Mouse (Mus musculus): ENCODE data around the gene Chrnb1. TPM values are rescaled to one million over a fixed set of nuclear protein-coding genes. Genes with fewer than 3 reads are reported as not detected.

The Chrnb1 gene
- polyA plus RNA-seq, 1 experiment, result 18.3 TPM

DNA sequence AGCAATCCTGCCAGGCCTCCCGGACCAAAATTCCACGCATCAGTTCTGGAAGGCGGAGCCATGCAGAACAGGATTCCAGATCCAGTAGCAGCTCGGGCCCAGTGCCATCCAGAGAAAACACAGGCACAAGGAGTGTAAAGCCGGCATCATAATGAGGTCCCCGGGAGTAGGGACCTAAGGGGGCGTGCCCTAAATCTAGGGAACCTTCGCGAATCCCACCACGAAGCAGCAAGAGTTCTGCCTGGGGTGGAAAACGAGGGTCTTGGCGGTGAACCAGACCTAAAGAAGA, 8.9 kb upstream of the Chrnb1 start:
- DNase-seq (ENCODE audit: low read depth), result no peak

DNA sequence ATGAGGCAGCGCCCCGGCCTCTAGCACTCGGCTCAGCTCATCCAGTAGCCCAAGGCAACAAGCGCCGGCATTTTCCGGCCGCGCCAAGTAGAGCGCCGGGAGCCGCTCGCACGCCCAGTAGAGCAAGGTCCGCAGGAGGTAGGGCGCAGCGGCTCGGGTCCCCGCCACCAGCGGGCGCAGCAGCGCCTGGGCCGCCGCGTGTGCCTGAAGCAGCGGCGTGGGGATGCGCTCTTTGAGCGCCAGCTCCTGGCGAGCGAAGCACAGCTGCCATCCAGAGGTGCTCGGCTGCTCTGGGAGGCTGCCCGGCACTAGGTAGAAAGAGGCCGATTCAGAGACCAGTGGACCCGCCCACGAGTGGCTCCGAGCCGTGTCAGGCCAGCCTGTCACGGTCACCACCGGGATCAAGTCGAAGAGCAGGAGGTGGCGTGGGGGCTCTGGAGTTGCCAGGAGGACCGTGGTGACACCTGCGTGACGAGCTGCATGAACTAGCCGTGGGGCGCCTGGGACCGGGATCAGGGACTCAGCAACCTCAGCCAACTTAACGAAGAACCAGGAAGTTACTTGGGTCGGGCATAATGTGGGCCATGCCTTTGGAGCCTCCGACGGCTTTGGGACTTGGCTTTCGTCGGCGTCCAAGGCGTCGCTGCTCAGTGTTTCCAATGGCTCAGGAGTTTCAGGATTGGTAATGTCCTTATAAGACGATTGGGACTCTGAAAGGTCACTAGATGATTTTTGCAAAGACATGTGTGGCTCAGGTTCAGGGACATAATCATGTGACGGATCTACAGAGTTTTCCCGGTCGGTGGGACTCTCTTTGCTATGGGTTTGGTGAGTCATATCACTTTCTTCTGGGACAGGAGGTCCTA, 8.3 kb upstream of the Chrnb1 start:
- DNase-seq (ENCODE audit: low read depth), result no peak

DNA sequence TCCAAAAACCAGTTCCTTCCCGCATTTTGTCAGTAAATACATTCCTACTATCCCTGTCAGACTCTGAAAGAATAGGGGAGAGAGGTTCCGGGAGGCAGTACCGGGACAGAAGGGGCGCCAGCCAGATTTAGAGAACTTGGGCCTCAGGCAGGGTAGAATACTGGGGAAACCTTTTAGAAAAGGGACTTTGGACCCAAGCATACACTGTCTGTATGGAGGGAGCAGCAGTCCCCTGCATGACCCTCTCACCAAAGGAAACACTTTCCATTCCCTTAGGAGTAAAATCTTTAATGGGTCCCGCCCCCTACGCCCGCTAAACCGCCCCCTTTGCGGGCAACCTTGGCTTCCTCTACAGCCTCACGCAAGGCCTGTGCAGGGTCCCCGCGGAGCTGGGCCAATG, 7.6 kb upstream of the Chrnb1 start:
- DNase-seq (ENCODE audit: low read depth), result no peak

DNA sequence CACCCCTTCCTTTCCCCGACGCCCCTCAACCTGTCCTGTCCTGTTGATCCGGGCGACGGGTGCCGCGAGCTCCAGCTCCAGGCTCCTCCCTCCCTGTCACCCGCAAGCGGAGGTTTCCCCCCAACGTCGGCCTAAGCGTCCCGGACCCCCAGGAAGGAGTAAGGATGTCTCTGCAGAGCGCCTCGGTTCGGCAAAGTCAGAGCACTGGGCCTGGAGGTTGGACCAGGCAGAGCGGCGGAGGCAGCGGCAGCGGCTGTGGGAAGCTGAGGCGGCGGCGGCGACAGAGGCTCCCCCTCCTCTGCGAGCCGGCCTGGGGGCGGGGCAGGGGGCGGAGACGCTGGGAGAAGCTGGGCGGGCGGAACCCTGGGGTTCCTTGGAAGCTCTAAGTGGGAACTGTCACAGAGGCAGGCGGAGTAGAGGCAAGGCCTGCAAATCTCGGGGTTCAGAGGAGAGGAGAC, 6.9 kb upstream of the Chrnb1 start:
- no peak for DNase-seq (ENCODE audit: low read depth)

DNA sequence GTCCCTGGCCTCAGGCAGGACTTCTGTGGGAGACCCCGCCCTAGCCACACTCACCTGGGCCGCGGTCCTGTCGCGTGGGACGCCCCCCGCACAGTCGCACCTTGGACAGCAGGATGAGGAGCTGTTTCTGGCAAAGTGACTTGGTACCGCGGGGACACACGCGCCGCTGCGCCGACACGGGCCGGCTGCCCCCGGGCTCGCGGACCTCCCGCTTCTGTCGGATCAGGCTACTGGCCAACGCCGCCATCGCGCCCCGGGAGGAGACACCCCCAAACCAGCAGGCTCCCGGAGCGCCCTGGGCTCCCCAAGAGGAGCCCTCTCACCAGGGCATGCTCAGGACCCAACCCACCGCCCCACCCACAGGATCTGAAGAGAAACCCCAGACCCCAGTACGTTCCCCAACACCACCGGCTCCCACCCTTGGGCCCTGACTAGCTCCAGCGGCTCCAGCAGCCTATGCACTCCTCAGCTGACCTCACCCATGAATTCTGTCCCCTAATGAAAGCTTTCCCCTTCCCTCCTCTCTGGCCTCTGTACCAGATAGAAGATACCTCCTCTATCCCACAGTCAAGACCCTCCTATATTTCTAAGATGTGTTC, 5.7 kb upstream of the Chrnb1 start, which contains the start of gene Fgf11:
TSS of gene Fgf11 (minus strand) at position 479 of the 599 bp plus-strand sequence.
- no peak for DNase-seq (ENCODE audit: low read depth)

GRCm38 (mm10) chr11:69800392-69801197, 4.9 kb upstream of the Chrnb1 start:
- DNase-seq (ENCODE audit: low read depth), result no peak

GRCm38 (mm10) chr11:69800138-69800391, 4.3 kb upstream of the Chrnb1 start:
- DNase-seq (ENCODE audit: low read depth), result no peak

- no peak for DNase-seq (ENCODE audit: low read depth)
These were observed 3.8 kb upstream of the Chrnb1 start for GRCm38 (mm10) chr11:69799394-69800137.

DNA sequence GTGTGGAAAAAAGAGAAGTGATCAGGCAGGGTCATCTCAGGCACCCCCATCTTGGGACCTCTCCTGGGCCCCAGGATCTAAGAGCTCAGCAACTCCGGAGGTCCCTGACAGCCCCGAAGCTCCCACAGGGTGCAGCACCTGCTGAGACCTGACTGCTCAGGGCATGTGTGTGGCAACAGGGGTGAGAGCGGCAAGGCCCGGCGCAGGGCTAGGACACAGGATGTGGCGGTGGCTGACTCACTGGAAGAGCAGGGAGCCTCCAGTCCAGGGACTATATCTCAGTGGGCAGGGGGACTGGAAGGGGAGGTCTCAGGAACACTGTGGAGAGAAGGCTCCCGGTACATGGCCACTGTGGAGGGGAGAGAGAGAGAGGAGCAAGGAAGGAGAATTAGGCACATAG, 2.2 kb upstream of the Chrnb1 start:
- DNase-seq (ENCODE audit: low read depth), result no peak

- no peak for DNase-seq (ENCODE audit: low read depth)
These were observed 266 bp upstream of the Chrnb1 start for GRCm38 (mm10) chr11:69795983-69796435.

DNA sequence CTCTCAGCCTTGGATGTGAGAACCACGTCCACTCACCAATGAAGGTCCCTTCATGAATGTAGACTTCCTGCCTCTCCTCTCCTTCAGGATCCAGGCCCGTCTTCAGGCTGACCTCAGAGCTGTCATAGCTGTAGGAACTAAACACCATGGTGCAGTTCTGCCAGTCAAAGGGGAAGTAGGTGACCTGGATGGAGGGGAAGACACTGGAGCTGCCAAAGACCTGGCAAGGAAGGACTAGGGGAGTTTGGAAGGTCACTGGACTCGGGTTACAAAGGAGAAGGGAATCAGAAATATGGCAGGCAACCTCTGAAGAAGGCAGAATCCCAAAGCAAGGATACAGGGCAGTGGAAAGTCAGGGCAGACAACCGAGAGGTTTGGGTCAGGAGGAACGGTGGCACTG, 2.3 kb downstream of the Chrnb1 start:
- no peak for DNase-seq (ENCODE audit: low read depth)

DNA sequence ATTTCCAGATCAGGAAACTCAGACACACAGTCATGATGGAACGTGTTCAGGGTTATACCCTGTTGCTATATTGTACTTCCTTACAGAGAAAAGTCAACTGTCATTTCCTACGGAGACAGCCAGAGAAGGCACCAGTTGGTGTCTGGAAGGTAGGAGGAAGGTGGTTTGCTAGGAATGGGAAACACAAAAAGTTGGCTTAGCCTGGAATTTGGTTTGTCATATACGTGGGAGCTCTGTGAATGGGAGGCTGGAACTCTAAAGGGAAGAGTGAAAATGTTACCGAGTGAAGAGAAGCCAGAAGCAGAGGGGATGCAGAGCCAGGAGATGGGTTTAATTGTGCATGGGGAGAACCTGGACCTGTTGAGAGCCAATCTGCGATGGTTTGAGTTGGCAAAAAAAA, 4.3 kb downstream of the Chrnb1 start:
- DNase-seq (ENCODE audit: low read depth), result no peak

DNA sequence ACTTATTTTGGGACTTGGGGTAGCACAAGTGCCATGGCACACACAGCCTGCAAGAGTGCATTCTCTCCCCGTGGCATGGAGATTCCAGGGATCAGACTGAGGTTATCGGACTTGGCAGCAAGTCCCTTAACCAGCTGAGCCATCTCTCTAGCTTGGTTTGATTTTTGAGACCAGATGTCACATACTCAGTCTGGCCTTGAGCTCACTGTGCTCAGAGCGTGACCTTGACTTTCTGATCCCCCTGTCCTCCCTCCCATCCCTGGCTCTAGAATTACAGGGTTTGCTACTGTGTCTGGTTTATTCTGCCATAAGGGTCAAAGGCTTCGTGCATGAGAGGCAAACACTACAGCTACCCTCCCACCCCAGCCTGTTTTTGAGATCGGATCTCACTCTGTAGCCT, 6.3 kb downstream of the Chrnb1 start:
- DNase-seq (ENCODE audit: low read depth), result no peak

GRCm38 (mm10) chr11:69787306-69787705, 8.4 kb downstream of the Chrnb1 start:
- DNase-seq (ENCODE audit: low read depth), result no peak

DNA sequence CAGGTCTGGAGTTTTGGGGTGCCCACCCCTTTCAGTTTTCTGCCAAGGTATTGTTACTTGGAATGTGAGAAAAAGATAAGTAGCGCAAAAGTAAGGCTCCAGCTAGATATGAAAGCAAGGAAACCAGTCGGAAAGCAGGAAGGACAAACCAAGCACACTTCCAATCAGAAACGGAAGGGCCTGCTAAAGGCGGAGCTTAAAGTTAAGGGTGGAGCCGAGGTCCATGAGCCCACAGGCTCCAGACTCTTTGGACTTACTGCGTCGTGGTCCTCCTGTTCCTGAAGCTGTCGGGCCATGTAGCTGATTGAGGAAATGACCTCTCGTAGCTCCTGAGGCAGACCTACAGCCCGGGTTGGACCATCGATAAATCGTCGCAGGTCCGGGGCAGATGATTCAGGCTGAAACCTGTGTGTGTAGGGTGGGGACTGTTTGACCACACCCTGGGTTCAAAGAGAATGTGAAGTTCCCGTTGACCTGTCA, 10.9 kb downstream of the Chrnb1 start:
- no peak for DNase-seq (ENCODE audit: low read depth)

- no peak for DNase-seq (ENCODE audit: low read depth)
These were observed 13.9 kb downstream of the Chrnb1 start for GRCm38 (mm10) chr11:69781828-69782227.

DNA sequence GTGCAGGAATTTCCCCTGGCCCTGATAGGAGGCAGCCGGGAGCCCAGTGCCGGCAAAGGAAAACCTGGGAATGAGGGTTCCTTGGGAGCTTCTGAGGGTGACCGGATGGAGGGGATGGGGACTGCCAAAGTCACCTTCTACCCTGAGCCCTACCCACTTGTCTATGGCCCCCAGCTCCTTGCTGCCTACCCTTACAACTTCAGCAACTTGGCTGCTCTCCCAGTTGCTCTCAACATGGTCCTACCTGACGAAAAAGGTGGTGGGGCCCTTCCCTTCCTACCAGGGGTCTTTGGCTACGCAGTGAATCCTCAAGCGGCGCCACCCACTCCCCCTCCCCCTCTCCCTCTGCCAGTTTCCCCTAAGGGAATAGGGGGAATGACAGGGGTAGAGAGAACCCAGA, 16.8 kb downstream of the Chrnb1 start:
- no peak for DNase-seq (ENCODE audit: low read depth)

GRCm38 (mm10) chr11:69778258-69778982, 17.3 kb downstream of the Chrnb1 start:
- DNase-seq (ENCODE audit: low read depth), result no peak

DNA sequence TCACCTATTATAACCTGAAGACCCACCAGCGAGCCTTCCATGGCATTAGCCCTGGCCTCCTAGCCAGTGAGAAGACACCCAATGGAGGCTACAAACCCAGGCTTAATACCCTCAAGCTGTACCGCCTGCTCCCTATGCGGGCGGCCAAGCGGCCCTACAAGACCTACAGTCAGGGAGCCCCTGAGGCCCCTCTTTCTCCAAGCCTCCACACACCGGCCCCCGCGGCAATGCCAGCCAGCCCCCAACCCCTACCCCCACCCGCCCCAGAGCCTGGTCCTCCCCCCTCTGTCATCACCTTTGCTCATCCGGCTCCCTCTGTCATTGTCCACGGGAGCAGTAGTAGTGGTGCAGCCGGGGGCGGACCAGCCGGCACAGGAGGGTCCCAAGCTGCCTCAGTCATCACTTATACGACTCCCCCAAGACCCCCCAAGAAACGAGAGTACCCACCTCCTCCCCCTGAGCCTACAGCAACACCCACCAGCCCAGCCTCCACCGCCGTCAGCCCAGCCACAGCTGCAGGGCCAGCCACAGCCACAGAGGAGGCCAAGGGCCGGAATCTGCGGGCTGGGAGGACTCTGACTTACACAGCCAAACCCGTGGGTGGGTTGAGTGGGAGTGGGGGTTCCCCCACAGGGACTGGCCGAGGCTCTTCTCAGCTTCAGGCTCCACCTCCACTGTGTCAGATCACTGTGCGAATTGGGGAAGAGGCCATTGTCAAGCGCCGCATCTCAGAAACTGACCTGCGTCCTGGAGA, 18.1 kb downstream of the Chrnb1 start:
- no peak for DNase-seq (ENCODE audit: low read depth)

- no peak for DNase-seq (ENCODE audit: low read depth)
These were observed 19.3 kb downstream of the Chrnb1 start for GRCm38 (mm10) chr11:69776488-69776887.

DNA sequence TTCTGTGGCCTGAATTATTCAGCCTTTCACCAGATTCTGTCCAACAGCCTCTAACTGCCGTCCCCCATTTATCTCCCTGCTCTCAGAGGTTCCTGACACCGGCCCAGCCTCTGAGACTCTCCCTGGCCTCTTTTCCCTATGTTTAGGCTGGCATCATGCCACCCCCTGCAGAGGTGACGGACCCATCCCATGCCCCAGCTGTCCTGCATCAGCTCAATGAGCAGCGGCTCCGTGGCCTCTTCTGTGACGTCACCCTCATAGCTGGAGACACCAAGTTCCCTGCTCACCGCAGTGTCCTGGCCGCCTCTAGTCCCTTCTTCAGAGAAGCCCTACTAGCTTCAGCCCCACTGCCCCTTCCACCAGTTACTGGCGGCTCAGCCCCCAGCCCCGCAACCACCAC, 20.0 kb downstream of the Chrnb1 start:
- DNase-seq (ENCODE audit: low read depth), result no peak
